Mouse (Mus musculus) urinary bladder, adult 2 months (tissue): ENCODE results near the gene Rfc2. TPM values are rescaled to one million over a fixed set of nuclear protein-coding genes. Genes with fewer than 3 reads are reported as not detected.
A peak's percentile ranks its signal among the peaks of the same experiment; 100 is the strongest.

ENCODE experiments used
- DNase-seq: peaks from one replicate; pipeline ENCODE4 v3.0.0; 2022; ENCODE audit warnings: low spot score
- polyA plus RNA-seq: library from polyadenylated mRNA; depleted of rRNA; stranded (reverse); fragments of >200 nt; gene quantifications from 2 replicates; pipeline ENCODE4 v1.2.3, GENCODE M21; 2012

The Rfc2 gene
- polyA plus RNA-seq, 1 experiment, result 82.6 TPM

DNA sequence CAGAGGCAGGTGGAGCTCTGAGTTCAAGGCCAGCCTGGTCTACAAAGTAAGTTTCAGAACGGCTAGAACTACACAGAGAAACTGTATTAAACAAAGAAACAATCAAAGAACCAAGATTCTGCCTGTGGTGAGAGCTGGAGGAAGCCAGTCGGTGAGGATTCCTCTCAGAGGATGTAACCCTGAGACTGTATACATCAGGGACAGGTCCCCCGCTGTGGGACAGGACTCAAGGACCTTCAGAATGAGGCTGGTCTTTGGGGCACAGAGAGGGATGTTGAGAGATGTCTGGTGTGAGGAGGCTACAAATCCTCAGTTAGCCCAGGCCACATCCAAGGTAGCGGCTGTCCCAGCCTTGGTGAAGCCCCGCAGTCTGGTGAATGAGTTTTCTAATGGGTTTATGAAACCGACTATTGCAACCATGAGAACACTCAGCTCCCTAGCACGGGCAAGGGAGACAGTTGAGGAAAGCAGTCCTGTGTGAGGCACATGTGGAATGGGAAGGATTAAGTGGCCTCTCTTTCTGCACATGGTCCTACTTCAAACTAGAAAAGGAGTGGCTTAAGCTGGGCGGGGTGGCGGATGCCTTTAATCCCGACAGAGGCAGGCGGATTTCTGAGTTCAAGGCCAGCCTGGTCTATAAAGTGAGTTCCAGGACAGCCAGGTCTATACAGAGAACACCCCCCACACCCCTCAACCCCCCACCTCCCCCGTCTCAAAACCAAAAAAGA lies 28.9 kb downstream of the Rfc2 start:
- DNase-seq, result no peak

DNA sequence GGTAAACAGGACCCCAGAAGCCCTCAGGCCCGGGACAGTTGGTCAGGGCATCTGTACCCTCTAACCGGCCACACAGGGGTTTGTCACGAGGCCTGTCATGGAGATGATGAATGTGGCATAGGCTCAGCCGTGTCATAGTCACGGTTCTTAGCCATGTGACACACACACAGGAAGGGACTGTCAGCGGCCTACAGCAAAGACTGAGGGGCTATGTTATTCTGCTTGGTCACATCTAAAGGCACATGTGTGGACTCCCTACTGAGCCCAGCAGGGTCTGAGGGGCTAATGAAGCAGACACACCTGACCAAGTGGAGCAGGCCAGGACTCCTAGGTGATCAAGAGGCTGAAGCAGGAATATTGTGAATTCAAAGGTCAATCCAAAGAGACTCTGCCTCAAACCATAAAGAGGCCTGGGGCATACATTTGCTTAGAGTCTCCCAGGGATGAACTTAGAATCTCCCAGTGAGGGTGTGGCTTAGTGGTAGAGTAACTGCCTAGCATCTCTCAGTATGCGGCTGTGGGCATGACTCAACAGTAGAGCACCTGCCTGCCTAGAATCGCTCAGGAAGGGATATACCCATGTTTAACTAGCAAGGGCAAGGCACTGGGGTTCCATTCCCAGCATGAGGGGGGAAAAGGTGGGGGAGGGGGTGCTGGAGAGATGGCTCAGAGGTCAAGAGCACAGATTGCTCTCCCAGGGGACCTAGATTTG lies 30.8 kb downstream of the Rfc2 start:
- no peak for DNase-seq

DNA sequence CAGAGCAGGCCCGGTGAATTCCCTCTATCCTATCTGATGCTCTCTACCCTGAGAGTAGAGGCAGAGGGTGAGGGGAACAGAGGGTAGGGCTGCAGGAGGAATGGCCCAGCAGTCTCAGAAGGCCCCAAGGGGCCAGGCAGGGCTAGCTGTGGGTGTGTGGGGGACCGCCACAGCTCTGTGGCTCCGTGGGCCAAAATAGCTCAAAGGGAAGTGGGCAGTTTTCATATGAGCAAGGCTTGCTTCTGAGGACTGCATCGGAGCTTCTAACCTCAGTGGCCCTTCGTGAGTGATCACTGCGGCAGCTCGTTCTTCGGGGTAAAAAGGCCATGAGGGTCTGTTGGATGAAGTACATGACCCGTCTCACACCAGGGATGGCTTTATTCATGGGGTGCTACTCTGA lies 32.6 kb downstream of the Rfc2 start:
- no peak for DNase-seq

DNA sequence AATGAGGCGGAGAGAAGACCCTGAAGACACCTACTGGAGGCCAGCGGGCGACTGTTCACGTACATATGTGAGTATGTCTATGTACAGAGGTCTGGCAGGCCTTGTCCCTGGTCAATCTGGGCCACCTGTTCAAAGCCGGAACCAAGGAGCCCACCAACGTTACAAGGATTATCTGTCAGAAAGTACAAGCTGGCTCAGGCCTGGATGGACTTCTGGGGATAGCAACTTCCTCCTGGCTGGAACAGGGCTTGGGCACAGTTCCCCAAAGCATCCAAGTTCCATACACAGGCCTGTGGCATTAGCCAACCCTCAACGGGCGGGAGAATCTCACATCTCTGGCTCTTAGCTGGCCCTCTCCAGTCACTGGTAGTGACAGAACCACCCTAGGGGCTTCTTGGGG lies 33.1 kb downstream of the Rfc2 start:
- DNase-seq, result no peak

GRCm38 (mm10) chr5:134614802-134615201 lies 33.6 kb downstream of the Rfc2 start, which contains the start of gene Lat2:
Gene Lat2 (minus strand): TSS chr5:134615025.
- DNase-seq, result no peak

DNA sequence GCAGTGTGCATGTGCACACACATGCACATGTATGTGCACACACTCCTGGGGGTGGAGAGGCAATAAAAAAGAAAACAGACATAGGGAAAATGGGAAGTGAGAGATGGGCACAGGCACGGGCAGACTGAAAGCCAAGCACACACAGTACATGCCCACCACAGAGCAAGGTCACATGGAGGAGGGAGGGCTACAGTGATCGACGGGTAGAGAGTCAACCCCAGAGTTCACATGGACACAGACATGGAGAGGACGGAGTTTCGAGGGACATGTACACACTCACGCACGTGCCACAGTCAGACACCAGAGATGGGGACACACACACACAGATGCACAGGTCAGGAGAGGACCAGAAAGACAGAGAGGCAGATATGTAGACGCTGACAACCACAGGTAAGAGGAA lies 34.2 kb downstream of the Rfc2 start:
- no peak for DNase-seq

GRCm38 (mm10) chr5:134615780-134616179 lies 34.6 kb downstream of the Rfc2 start:
- DNase-seq, result no peak

GRCm38 (mm10) chr5:134617071-134617470 lies 35.9 kb downstream of the Rfc2 start:
- DNase-seq, result peak; percentile 61

GRCm38 (mm10) chr5:134620457-134620856 lies 39.3 kb downstream of the Rfc2 start:
- DNase-seq, result no peak

DNA sequence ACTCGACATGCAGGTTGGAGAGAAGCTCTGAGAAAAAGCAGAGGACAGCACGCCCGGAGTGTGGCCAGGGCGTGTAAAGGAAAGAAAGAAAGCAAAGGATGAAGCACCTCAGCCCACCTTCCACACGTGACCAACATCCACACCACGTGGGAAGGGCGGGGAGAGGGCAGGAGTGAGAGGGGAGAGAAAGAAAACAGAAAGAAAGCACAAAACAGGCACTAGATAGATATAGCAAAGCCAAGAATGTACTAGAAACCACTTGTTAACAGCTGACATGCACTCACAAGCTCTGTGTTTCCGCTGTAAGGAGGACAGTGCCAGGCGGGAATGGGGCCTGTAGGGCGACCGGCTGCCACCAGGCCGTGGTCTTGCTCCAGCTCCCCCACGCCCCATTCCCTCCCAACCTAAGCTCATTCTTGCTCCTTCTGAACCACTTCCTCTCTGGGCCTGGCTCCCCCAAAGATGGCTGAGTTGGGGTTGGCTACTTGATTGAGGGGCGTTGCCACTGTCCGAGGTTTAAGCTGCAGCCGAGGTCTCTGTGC lies 40.0 kb downstream of the Rfc2 start:
- DNase-seq, result no peak

DNA sequence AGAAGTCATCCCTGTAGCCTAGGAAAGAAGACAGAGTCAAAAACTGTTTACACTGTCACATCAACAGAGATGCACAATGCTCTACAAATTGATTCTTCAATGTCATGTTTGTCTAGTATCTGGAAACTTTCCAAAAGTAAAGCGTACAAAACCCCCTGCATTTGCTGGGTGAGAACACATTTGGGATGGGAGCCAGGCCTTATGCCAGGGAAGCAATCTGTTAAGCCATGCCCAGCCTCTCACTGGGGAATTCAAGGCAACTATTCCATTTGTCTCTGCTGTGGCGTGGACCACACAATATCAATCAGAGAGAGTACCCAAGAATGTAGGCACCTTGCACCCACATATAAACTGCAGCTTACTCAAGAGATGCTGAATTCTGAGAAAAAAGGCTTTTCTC lies 40.9 kb downstream of the Rfc2 start:
- no peak for DNase-seq

- DNase-seq, result no peak
Measured at GRCm38 (mm10) chr5:134629508-134629907, 48.3 kb downstream of the Rfc2 start.

- no peak for DNase-seq
Measured at GRCm38 (mm10) chr5:134630835-134631234, 49.7 kb downstream of the Rfc2 start.

- DNase-seq, result no peak
Measured at GRCm38 (mm10) chr5:134632841-134633240, 51.7 kb downstream of the Rfc2 start.

DNA sequence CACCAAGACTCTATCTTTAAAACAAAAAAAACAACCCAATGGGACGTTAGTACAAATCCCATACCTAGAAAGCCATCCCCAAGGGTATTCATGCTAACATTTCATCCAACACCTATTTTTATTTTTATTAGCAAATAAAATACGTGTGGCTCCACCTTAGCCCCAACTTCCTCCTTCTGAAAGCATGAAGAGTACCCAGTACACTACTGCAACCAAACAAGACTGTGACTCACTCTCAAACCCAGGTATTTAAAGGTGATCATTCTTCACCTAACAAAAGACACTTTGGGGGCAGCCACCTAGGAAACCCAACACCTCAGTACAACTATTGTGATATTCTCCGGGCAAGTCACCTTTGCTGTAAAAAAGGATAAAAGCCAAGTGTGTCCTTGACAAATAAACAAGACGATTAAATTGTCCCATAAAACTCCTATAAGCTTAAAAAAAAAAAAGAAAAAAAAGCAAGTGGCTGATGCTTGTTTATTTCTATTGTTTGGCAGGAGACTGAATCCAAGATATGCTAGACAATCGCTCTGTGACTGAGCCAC lies 56.7 kb downstream of the Rfc2 start:
- DNase-seq, result no peak

DNA sequence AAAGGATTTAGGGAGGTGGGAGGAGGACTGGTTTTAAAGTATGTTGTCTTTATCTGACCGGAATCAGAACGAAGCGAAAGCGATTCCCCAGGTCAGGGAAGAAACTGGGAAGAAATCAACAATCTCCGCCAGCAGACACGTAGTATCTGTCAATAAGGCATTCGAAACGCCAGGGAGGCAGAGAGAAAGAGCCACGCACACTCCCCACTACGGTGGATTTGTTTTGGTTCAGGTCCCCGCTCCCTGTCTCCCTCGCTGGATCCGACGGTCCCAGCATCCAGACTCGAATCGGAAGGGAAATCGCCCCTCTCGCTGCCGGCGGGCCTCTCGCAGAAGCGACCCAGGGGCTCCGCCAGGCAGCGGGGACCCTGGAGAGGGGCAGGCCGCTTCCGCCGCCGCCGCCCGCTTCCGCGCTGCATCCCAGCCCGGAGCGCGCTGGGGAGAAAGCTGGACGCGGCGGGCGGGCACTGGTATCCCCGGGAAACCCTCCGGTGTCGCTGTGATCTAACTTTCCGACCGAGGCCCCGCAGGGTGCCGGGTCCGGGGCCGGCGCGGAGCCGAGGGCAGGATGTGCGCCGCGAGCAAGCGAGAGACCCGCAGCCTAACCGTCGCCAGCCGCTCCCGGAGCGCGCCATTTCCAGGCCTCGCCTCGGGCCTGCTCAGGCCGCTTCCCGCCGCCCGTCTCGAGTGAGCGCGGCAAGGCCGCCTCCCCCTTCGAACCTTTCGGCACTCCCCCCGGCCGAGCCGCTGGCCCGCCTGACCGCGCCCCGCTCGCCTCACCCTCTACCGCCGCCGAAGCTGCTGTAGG lies 57.5 kb downstream of the Rfc2 start:
- DNase-seq, result no peak

DNA sequence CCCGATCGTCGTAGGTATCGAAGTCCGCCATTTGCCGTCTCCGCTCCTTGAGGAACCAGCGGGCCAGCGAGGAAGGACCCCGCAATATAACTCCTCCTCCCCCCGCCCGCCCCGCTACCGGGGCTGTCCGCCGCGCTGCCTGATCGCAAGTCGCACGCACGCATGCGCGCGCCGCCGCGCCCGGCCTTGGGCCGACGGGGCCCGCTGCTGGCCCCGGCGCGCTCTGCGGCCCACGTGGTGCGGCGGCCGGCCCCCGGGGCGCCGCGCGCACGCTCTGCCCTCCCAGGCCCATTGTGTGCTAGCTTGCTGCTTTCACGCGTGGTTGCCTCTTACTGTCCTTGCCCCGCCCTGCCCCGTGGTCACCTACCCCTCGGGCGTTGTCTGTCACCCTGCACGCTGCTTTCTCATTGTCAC lies 58.1 kb downstream of the Rfc2 start, which contains the start of gene Eif4h:
Gene Eif4h (minus strand): TSS at position 222 of the 414 bp plus-strand sequence.
- DNase-seq, result peak; percentile 95

- DNase-seq, result no peak
Measured at GRCm38 (mm10) chr5:134640371-134640770, 59.2 kb downstream of the Rfc2 start.

DNA sequence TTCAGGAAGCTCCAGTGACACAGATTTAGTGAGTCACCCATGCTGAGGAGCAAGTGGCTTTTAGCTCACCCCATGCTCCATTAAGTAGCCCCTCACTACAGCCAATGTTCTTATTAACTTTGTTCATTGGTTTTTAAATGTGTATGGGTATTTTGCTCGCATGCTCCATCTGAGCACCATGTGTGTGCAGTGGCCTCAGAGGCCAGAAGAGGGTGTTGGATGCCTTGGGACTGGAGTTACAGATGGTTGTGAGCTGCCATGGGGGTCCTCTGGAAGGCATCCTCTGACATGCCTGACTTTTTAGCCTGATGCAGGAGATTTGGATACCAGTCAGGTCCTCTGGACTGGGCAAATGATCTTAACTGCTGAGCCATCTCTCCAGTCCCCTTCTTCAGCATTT lies 63.0 kb downstream of the Rfc2 start:
- DNase-seq, result no peak

GRCm38 (mm10) chr5:134644643-134645118 lies 63.5 kb downstream of the Rfc2 start:
- no peak for DNase-seq

- DNase-seq, result no peak
Measured at GRCm38 (mm10) chr5:134646461-134646860, 65.3 kb downstream of the Rfc2 start.

- no peak for DNase-seq
Measured at GRCm38 (mm10) chr5:134647394-134647793, 66.2 kb downstream of the Rfc2 start.
